Mouse (Mus musculus): Measurements from ENCODE around the gene Nono. TPM values are rescaled to one million over a fixed set of nuclear protein-coding genes. Genes with fewer than 3 reads are reported as not detected.
"Not testable (repeated sequence)": the region's sequence is repeated elsewhere in the genome, so short reads cannot be mapped to it uniquely, and the experiment has no call there.

Nono gene
- polyA plus RNA-seq, 1 experiment from 2014 or later, result 659 TPM

DNA sequence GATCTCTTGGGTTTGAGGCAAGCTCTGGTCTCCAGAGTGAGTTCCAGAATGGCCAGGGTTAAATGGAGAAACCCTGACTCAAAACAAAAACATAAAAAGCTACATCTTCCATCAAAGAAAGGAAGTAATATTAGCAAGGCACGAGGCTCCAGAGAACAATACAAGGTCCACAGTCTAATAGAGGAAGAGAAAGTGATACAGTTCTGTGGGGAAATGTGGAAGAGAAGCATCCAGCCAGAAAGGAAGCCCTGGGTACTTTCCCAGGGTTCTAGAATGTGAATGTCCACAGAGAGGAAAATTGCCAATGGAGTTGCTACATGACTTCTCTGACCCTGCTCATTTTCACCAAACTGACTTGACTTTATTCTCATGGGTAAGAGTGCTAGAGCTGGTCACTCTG, 22.0 kb downstream of the Nono start:
- no peaks in the 10 kb centered on the region for H3K27me3 ChIP-seq (ENCODE audit: control insufficient read depth, insufficient read depth, low read length)
- no peak overlapping the region for H3K9ac ChIP-seq (ENCODE audit: low read length)
- no peak overlapping the region for H3K4me2 ChIP-seq (ENCODE audit: low read depth)
- H3K9me3 ChIP-seq (ENCODE audit: control insufficient read depth, low read length), result no peaks in the 10 kb centered on the region
- H3K36me3 ChIP-seq (ENCODE audit: control insufficient read depth, insufficient read depth, low read length), result peaks cover 4% of the 10 kb centered on the region; the same call in 1 of the 2 replicates
- WGBS, result 85% methylated on average over 1 of the region's 1 CpGs
- H3K4me3 ChIP-seq (ENCODE audit: low read depth, low read length), result no peak overlapping the region
- H3K27ac ChIP-seq (ENCODE audit: low read depth, low read length), result no peak overlapping the region
- ATAC-seq (ENCODE audit: insufficient read depth, low FRiP score, low TSS enrichment) (no peak), DNase-seq (ENCODE audit: low spot score) (no peak)
- H3K4me1 ChIP-seq (ENCODE audit: control insufficient read depth, insufficient read depth, low read length), result no peaks in the 10 kb centered on the region

DNA sequence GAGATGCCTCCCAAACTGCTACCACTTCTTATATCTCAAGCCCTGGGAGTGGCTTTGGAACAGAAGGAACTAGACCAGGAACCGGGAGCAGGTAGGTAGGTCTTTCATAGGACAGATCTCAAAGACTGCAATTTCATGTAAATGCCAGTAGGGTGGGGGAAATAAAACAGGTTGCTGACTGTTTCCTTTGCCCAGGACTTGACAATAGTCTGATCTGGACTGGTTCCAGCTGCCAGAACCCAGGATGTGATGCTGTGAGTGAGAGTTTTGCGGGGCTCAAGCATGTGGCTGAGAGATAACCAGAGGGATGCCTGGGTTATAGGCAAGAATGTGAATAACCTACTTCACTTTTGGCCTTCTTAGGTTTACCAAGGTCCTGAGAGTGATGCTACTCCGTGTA, 22.5 kb downstream of the Nono start:
- Histone ChIP-seq H3K9ac (ENCODE audit: low read length) (no peak overlapping the region), H3K4me3 (ENCODE audit: low read depth, low read length) (no peak overlapping the region), H3K4me1 (ENCODE audit: control insufficient read depth, insufficient read depth, low read length) (no peaks in the 10 kb centered on the region), H3K36me3 (ENCODE audit: control insufficient read depth, insufficient read depth, low read length) (peaks cover 4% of the 10 kb centered on the region; the same call in 1 of the 2 replicates), H3K4me2 (ENCODE audit: low read depth) (no peak overlapping the region), H3K27ac (ENCODE audit: low read depth, low read length) (no peak overlapping the region), H3K9me3 (ENCODE audit: control insufficient read depth, low read length) (no peaks in the 10 kb centered on the region), H3K27me3 (ENCODE audit: control insufficient read depth, insufficient read depth, low read length) (no peaks in the 10 kb centered on the region)
- ATAC-seq (ENCODE audit: insufficient read depth, low FRiP score, low TSS enrichment) (no peak), DNase-seq (ENCODE audit: low spot score) (no peak)
- 86% methylated on average over 3 of the region's 3 CpGs for WGBS

DNA sequence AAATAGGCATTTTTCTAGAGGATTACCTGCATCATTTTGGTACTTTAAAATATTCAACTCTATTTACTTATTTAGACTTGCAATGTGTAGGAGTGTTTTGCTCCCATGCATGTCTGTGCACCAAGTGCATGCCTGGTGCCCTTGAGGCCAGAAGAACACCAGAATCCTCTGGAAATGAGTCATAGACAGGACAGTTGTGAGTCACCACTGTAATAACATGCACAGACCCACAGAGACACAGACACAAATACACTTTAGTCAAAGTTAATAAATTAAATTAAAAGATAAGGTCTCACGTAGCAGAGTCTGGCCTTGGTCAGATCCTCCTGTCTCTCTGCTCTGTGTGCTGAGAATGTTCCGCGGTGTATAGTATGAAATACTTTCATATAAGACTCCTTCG, 43.1 kb downstream of the Nono start:
- Histone ChIP-seq H3K4me2 (ENCODE audit: low read depth) (no peak overlapping the region), H3K9me3 (ENCODE audit: control insufficient read depth, low read length) (no peaks in the 10 kb centered on the region), H3K4me1 (ENCODE audit: control insufficient read depth, insufficient read depth, low read length) (no peaks in the 10 kb centered on the region), H3K4me3 (ENCODE audit: low read depth, low read length) (no peak overlapping the region), H3K27me3 (ENCODE audit: control insufficient read depth, insufficient read depth, low read length) (no peaks in the 10 kb centered on the region), H3K36me3 (ENCODE audit: control insufficient read depth, insufficient read depth, low read length) (no peaks in the 10 kb centered on the region), H3K9ac (ENCODE audit: low read length) (no peak overlapping the region), H3K27ac (ENCODE audit: low read depth, low read length) (no peak overlapping the region)
- ATAC-seq (ENCODE audit: insufficient read depth, low FRiP score, low TSS enrichment) (no peak), DNase-seq (ENCODE audit: low spot score) (no peak)
- 89% methylated on average over 4 of the region's 4 CpGs for WGBS

DNA sequence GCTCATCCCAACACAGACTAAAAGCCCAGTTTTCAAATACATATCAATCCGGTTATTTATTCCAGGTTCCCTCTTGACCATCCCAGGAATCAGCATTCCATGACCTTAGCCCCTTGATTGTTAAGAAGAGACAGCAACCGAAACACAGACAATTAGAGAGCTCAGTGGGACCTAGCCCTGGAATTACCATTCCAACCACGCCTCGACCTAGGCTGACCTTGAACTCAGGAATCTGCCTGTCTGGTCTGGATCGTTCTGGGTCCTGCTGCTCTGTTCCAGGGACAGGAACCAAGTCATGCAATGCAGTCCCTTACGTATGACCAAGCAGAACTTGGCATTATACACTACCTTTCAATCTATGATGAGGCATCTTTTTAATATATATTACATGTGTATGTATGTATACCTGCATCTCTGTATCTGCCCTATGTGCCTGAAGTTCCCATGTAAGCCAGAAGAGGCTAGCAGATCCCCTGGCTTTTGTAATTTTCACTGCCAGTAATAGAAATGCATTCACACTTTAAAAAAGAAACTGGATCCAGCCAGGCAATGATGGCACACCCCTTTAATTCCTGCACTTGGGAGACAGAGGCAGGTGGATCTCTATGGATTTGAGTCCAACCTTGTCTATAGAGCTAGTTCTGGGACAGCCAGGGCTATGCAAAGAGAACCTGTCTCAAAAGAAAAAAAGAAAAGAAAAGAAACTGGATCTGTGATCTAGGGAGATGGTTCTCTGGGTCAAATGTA, 52.7 kb downstream of the Nono start:
- WGBS, result 80% methylated on average over 6 of the region's 6 CpGs
- no peaks in the 10 kb centered on the region for H3K27me3 ChIP-seq (ENCODE audit: control insufficient read depth, insufficient read depth, low read length)
- DNase-seq (ENCODE audit: low spot score) (no peak), ATAC-seq (ENCODE audit: insufficient read depth, low FRiP score, low TSS enrichment) (no peak)
- H3K9me3 ChIP-seq (ENCODE audit: control insufficient read depth, low read length), result no peaks in the 10 kb centered on the region
- no peak overlapping the region for H3K27ac ChIP-seq (ENCODE audit: low read depth, low read length)
- H3K4me3 ChIP-seq (ENCODE audit: low read depth, low read length), result no peak overlapping the region
- no peak overlapping the region for H3K4me2 ChIP-seq (ENCODE audit: low read depth)
- no peaks in the 10 kb centered on the region for H3K36me3 ChIP-seq (ENCODE audit: control insufficient read depth, insufficient read depth, low read length)
- H3K9ac ChIP-seq (ENCODE audit: low read length), result no peak overlapping the region
- no peaks in the 10 kb centered on the region for H3K4me1 ChIP-seq (ENCODE audit: control insufficient read depth, insufficient read depth, low read length)

DNA sequence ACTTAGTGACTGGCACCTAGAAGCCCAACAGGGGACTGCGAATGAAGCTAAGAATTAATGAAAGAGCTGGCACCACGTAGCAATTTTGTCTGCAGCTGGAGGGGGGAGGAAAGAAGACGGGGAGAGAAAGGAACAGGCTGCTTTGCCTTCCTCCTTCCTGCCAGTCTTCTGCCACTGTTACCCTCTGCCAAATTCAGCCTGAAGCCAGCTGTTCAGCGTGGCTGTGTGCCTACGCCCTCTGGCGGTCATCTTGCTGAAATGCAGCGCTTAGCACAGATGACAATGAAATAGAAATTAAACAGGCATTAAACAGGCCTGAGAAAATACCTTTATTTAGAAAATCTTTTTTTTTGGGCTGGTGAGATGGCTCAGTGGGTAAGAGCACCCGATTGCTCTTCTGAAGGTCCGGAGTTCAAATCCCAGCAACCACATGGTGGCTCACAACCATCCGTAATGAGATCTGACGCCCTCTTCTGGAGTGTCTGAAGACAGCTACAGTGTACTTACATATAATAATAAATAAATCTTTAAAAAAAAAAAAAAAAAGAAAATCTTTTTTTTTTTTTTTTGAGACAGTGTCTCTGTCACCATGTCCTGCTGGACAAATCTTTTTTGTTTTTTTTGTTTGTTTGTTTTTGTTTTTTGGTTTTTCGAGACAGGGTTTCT, 57.5 kb downstream of the Nono start:
- peak; percentile 48 for DNase-seq (ENCODE audit: low spot score)
- not testable (repeated sequence) for H3K4me3 ChIP-seq (ENCODE audit: low read depth, low read length)

More for the DNA sequence above, 57.5 kb downstream of the Nono start:
- H3K9me3 ChIP-seq (ENCODE audit: control insufficient read depth, low read length); H3K4me2 ChIP-seq (ENCODE audit: low read depth); H3K9ac ChIP-seq (ENCODE audit: low read length); H3K27ac ChIP-seq (ENCODE audit: low read depth, low read length); ATAC-seq (ENCODE audit: insufficient read depth, low FRiP score, low TSS enrichment); H3K4me1 ChIP-seq (ENCODE audit: control insufficient read depth, insufficient read depth, low read length); H3K36me3 ChIP-seq (ENCODE audit: control insufficient read depth, insufficient read depth, low read length); H3K27me3 ChIP-seq (ENCODE audit: control insufficient read depth, insufficient read depth, low read length): not testable (repeated sequence)
- WGBS, result 30% methylated on average over 10 of the region's 12 CpGs

Other genes starting within 250 kb of the Nono start
- gene Snx12, start 206.8 kb upstream of the Nono start, polyA plus RNA-seq (2014; fragmentation: Nextera tagmentation; extraction: Ambion mirVana), result 56.4 and 61.1 TPM in 2 replicates
- gene Foxo4, start 174.8 kb upstream of the Nono start, polyA plus RNA-seq (2014; fragmentation: Nextera tagmentation; extraction: Ambion mirVana), result 2.7 and 2.9 TPM in 2 replicates
- not detected in 2 replicates for gene Gm614, start 165.3 kb upstream of the Nono start, polyA plus RNA-seq (2014; fragmentation: Nextera tagmentation; extraction: Ambion mirVana)
- 4.2 and 4.4 TPM in 2 replicates for gene Il2rg, start 161.1 kb upstream of the Nono start, polyA plus RNA-seq (2014; fragmentation: Nextera tagmentation; extraction: Ambion mirVana)
- gene Gm20489, start 160.3 kb upstream of the Nono start, polyA plus RNA-seq (2014; fragmentation: Nextera tagmentation; extraction: Ambion mirVana), result not detected in 2 replicates
- 37.1 and 41.2 TPM in 2 replicates for gene Med12, start 155.3 kb upstream of the Nono start, polyA plus RNA-seq (2014; fragmentation: Nextera tagmentation; extraction: Ambion mirVana)
- 24.0 and 25.1 TPM in 2 replicates for gene Nlgn3, start 130.2 kb upstream of the Nono start, polyA plus RNA-seq (2014; fragmentation: Nextera tagmentation; extraction: Ambion mirVana)
- gene Gjb1, start 52.9 kb upstream of the Nono start, polyA plus RNA-seq (2014; fragmentation: Nextera tagmentation; extraction: Ambion mirVana), result not detected in 2 replicates
- gene Zmym3, start 8.5 kb upstream of the Nono start, polyA plus RNA-seq (2014; fragmentation: Nextera tagmentation; extraction: Ambion mirVana), result 25.7 and 27.6 TPM in 2 replicates
- gene Itgb1bp2, start 19.8 kb downstream of the Nono start, polyA plus RNA-seq (2014; fragmentation: Nextera tagmentation; extraction: Ambion mirVana), result 6.0 and 7.2 TPM in 2 replicates
- 22.3 and 24.4 TPM in 2 replicates for gene Taf1, start 103.4 kb downstream of the Nono start, polyA plus RNA-seq (2014; fragmentation: Nextera tagmentation; extraction: Ambion mirVana)
- gene Ogt, start 210.7 kb downstream of the Nono start, polyA plus RNA-seq (2014; fragmentation: Nextera tagmentation; extraction: Ambion mirVana), result 232 and 246 TPM in 2 replicates